Mouse (Mus musculus) heart, adult 2 months (tissue): ENCODE measurements around the gene Zfp473.

Experiments used
- CTCF ChIP-seq: fragments of 200-600 bp; IDR thresholded peaks from 2 replicates; pipeline ENCODE4 v1.8.1; 2022; ENCODE audit warnings: antibody characterized with exemption, mild to moderate bottlenecking, moderate library complexity
- EP300 ChIP-seq: fragments of 200-500 bp; IDR thresholded peaks from 2 replicates; pipeline ENCODE4 v1.6.1; 2011; ENCODE audit warnings: low read depth, low read length, control low read depth; ENCODE audit not compliant: insufficient read depth
- POLR2A ChIP-seq: fragments of 200-500 bp; IDR thresholded peaks from 2 replicates; pipeline ENCODE4 v1.6.1; 2011; ENCODE audit warnings: mild to moderate bottlenecking, low read depth, low read length, control low read depth; ENCODE audit not compliant: insufficient read depth

GRCm38 (mm10) chr7:44726343-44726742, 24.5 kb downstream of the Zfp473 start:
- no peak for TF ChIP-seq CTCF
- TF ChIP-seq POLR2A = no peak
- no peak for TF ChIP-seq EP300
